Mouse (Mus musculus) layer of hippocampus, adult 9-10 months (tissue): ENCODE data around the gene Mllt11.

ENCODE experiments used
- DNase-seq: peaks from one replicate; pipeline ENCODE4 v3.0.0; 2022; ENCODE audit warnings: low spot score

Gene Mllt11

DNA sequence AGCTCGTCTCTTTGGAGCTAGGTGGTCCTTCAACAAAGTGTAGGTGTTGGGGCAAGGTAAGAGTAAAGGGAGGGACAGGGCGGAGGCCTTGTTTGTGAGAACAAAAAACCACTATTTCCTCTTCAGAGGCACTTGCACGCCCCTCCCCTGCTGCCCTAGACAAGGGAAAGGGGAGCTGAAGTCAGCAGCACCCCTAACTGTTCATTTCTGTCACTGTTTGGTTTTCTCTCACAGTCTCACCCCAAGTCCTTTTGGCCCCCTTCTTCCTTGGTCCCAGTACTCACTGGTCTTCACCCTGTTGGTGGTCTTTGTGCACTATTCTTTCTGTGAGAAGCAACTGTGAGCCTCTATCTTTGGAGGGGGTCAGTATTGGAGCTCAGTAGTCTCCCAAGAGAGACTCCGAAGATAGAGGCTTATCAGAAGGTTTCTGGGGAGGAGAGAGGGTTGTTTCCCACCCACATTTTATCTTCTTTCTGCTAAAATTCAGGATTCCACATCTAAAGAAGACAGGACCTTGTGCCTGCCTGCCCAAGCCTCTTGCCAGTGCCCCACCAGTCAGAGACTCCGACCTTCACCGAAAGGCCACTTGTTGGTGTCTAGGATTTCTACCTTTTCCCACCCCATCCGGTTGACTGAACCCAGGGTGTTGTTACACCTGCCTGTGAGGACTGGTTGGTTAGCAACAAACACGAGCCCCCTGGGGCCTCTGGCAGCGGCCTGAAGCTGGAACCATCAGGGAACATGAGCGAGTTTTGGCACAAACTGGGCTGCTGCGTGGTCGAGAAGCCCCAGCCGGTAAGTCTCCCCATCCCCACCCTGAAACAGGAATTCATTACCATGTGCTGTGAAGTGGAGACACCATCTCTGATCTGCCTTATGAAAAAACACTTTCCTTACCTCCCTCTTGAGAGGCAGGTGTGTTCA is at the start of gene Mllt11:
Gene Mllt11, minus strand, starts transcription at position 874 of the 924 bp plus-strand sequence.
- DNase-seq: no peak

DNA sequence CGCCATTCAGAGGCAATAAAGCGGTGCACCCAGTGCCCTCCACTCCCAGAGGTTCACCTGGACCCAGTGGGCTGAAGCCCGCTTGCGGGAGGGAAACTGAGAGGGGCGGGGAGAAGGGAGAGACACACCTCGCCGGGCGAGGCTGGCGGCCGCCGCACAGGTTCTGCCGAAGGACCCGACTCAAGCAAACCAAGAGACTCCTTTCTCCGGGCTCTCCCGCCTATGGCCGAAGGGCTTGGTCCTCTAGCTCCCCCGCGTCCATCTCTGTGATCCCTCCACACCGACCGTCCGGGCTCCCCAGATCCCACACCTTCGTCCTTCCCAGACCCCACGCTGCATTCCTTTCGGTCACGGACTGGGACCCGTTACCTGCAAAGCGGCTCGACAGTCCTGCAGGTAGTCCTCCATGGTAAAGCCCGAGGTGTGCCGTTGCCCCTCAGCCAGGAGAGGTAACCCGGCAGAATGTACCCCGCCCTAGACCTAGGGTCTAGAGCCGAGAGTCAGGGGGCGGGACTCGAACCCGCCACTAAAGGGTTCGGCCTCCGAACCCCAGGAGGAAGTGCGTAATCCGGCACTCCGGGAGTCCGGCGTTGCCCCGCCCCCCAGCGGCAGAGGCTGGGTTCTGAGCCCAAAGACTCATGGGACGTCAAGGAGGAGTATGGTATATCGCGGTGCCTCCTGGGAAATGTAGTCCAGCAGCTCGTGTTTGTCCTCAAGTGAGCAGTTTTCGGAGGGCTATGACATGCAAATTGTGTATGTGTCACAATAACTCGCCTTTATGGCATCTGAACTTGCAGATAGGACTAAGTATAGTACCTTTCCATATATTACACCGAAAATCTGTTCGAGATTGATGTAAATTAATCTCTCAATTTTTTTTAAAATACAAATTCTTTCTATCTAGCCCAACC is 49.5 kb upstream of the Mllt11 start, which contains the start of the genes Mindy1 and Prune1:
Gene Mindy1, plus strand, starts transcription at position 130 of the 911 bp plus-strand sequence.
Gene Prune1, minus strand, starts transcription at position 861 of the 911 bp plus-strand sequence.
- DNase-seq: peak; percentile 92

DNA sequence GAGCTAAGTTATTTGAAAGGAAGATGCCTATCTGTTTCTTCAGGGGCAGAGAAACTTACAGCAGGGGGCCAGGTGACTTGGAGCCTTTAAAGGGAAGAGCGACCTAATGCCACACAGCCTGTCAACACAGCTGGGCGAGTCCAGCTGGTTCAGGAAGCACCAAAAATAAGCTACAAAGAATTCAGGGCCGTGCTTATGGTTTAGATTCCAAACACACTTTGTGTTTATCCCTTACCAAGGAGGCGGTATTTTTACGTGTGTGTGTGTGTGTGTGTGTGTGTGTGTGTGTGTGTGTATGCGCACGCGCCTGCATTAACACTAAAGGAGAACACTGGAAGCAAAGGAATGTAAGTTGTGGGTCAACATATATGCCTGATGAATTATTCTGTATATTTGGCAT is 48.8 kb upstream of the Mllt11 start:
- DNase-seq: no peak

DNA sequence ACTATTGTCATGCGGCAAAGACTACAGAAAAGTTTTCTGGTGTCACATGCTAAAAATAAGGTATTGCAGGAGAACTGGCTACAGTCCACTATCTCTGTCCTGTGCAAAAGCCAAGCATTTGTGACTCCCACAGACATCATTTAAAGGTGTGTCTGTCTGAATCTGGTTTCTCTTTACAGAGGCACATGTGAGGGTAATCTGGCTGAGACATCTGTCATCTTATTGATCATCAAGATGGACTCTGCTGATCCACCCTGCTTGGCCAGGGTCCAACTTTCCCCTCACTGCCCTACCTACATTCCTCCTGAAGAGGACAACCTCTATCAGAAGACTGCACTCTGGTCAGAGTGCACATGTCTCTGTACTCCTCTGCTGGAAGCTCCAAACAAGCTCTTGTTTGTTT is 45.2 kb upstream of the Mllt11 start:
- no peak for DNase-seq

DNA sequence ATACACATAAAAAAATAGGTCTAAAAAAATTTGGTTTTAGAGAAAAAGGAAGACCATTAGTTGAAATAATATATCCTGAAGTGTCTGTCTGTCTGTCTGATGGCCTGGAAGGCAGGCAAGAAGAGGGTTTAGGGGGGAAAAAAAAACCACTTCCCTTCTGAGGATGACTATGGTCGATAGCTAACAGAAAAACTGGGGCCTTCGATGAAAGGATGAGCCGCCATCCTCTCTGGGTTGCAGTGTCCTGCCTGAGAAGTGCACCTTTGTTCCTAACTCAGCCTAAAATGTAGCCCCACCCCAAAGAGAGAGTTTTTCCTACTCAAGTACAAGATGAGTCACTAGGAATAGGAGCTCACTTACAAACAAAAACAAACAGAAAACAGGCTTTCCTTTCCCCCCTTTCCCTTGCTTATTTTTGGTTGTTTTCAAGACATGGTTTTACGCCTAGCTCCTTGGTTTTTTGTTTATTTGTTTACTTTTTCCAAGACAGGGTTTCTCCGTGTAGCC is 44.5 kb upstream of the Mllt11 start:
- DNase-seq: no peak

DNA sequence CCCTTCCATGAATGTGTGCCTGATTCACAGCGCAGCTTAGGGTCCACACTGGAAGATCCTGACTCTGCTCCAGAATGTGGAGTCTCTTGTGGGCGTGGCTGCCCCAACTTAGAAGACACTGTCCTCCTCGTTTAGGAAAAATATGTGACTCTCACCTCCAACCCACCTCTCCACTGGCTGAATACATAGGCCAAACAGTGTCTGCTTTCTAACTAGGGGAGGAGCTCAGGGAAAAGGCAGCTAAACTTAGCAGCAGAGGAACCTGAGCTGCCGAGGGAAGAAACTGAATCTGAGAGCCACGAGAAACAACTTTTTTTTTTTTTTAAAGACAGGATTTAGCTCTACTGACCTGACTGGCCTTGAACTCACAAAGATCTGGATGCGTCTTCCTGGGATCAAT is 43.2 kb upstream of the Mllt11 start:
- DNase-seq: no peak

DNA sequence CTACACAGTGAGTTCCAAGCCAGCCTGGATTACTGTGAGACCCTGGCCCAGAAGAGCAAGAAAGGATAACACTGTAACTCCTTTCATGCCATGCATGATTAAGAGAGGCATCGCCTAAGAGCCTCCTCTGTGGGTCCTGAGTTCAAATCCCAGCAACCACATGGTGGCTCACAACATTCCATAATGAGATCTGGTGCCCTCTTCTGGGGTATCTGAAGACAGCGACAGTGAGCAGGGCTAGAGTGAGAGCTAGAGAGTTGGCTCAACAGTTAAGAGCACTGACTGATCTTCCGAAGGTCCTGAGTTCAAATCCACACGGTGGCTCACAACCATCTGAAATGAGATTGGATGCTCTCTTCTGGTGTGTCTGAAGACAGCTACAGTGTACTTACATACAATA is 42.5 kb upstream of the Mllt11 start:
- DNase-seq: no peak

DNA sequence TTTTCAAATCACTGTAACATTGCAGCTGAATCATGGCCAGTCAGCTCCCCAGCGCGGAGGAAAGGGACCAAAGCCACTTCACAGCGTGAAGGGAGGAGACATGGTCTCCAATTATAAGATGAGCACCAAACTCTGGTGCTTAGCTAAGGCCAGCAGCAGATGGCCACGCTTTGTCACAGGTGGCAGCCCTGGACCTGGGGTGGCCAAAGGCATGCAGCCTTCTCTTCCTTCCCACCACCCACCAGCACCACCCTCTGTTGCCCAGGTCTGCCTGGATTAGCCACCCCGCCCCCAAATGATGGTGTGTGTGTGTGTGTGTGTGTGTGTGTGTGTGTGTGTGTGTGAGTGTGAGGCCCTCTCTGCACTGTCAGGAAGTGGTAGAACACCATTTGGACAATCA is 41.5 kb upstream of the Mllt11 start:
- DNase-seq: no peak

DNA sequence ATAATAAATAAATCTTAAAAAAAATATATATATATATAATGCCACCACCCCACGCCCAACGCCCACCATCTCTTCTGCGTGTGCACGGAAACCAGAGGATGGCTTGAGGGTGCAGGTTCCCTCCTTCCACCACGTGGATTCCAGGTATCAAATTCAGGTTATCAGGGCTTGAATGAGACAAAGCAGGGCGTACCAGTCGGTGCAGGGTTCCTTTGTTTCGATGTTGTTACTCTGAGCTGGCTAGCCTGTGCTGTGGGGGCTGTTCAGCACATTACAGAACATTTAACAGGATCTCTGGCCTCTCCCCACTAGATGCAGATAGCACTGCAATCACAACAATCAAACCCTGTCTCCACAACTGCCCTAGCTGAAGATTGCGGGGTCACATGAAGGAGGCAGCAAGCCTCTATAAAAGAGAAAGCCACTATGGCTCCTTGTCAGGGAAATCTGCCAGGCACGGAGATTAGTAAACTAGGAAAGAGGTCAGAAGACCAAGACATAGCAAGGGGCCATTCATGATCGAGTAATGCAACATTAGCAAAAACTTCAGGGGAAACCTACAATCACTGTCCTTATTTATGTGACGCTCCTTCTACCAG is 38.9 kb upstream of the Mllt11 start:
- no peak for DNase-seq

DNA sequence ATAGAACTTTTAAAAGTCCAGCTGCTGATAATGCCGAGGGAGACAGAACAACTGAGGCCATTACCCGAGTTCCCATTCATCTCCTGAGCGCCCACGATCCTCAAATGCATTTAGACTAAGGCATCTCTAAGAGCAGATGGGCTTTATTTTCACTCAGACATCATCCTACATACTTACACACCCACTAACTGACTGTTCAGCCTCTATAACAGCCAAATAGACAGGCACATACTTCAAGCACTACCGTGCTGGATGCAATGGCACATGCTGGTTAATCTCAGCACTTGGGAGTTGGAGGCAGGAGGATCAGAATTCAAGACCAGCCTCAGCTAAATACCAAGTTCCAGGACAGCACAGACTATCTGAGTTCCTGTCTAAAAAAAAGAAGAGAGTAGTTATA is 37.8 kb upstream of the Mllt11 start:
- no peak for DNase-seq

DNA sequence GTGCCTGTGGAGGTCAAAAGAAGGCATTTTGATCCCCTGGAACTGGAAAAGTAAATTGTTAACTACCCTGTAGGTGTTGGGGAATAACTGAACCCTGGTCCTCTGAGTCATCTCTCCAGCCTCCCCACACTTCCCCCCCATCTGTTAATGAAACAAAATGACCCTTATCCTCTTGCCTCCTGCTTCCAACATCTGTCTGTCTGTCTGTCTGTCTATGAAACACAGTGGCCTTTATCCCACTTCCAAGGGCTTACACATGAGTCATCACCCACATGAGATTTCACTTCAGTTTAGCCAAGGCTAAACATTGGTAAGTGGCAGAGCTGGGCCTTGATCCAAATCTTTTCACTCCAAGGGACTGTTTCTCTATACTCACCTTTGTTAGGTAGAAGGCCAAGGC is 35.9 kb upstream of the Mllt11 start:
- DNase-seq: no peak

DNA sequence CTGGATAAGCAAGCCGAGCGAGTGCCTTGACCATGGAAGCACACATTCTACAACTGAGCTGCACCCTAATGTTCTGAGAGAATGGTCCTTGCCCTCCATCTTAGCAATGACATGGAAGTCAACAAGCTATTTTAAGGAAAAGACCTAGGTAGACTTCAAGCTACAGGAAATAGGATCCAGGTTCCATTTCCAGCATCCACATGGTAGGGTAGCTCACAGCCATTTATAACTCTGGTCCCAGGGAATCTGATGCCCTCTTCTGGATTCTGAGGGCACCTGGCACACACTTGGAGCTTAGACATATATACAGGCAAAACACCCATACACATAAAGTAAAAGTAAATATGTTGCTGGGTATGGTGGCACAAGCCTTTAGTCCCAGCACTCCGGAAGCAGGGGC is 34.1 kb upstream of the Mllt11 start:
- DNase-seq: no peak

DNA sequence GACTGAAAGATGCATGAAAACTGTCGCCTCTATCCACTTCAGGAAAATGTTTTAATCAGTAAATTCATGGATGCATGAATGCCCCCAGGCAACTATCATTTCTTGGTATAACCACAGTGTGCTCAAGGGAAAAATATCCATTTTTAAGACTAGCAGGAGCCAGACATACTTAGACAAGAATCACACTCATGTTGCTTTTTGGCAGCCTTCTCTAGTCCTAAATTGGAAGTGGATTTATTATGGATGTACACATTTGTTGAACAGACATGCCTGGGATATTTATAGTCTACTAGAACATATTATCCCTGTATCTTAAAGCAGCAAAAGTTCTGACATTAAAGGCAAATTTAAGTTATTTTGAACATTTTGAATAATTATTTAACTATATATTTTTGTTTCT is 32.8 kb upstream of the Mllt11 start:
- DNase-seq: no peak

DNA sequence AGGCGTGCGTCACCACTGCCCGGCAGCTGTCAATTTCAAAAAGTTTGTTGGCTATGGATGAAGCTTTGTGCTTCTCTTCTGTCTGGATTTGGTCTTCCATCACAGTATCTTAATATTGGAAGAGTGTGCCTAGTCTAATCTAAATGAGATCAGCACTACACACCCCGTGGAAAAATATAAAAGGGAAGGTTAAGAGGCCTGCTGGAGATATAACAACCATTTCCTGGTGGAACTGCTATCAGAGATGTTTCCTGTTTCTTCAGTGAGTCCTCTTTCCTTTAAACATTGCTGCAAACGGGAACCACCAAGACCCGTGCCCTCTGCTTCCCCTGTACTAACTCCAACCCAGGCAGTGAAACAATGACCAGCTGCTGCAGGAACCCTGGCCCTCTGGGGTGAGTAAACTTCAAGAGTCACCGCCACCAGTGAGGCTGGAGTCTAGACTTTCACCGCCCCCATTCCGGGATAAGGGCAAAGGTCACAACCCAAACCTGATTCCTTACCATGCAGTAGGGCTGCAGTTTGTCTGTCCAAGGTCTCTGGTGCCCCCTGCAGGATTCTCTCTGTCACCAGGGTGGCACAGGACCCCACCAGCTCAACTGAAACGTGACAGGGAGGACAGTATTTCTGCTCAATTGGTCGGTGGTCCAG is 31.2 kb upstream of the Mllt11 start:
- DNase-seq: no peak

DNA sequence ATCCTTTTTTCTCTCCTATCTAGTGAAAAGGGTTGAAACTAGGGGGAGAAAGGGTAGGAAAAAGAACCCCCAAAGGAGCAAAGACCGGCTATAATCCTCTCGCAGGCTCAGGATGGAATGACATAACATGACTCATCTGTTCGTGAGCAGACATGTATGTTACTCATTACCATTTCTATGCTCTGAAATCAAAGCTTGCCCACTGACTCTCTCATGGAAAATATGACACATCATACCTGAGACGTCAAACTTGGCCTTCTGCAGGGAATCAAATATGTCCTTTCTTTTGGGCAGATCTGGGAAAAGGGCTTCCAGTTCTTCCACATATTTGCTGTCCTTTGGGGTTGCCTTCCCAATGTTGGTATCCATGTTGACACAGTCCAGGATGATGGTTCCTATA is 30.0 kb upstream of the Mllt11 start:
- DNase-seq: no peak

DNA sequence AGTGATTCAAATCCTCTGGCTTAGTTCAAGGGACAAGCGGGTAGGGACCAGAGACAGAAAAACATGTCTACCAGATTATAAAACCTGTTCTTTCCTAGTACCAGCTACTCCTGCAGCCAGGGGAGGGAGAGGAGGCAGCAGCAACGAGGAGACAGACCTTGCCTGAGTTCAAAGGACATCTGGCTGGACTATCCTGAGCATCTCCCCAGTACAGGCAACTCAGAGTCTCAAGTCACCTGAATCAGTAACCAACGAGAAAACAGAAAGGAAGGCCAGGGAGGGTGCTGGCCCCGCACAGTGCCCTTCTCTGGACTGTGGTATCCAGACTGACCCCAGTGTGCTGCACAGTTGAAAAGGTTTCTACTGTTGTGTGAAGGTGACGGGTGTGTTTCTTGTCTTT is 25.0 kb upstream of the Mllt11 start:
- DNase-seq: no peak

DNA sequence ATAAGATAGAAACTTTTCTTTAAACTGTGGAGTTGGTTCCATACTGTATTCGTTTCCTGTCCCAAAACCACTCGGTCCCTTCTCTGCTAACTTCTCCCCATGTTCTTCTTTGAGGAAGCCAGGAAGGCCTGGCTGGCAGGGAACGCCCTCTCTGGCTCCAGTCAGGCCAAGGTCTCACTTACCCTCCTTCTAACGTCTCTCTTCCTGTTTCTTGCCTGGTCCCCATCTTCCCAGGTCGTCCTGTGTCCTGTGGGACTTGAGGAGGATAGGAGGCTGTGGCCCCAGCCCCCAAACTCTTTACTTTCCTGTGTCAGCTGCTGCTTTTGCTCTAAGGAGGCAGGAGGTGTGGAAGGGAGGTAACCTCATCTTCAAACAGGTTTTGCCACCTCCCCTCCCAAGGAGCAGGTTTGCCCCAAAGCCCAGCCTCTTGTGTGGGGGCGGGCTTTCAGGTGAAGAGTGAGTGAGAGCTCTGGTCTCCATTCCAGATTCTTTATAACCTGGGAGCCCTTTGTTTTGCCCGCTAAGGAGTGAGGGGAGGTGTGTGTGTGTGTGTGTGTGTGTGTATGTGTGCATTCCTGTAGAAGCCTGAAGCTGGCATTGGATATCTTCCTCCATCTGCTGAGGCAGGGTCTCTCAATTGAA is 18.9 kb upstream of the Mllt11 start, which contains the start of gene Bnipl:
Gene Bnipl, minus strand, starts transcription at position 411 of the 642 bp plus-strand sequence.
- no peak for DNase-seq

DNA sequence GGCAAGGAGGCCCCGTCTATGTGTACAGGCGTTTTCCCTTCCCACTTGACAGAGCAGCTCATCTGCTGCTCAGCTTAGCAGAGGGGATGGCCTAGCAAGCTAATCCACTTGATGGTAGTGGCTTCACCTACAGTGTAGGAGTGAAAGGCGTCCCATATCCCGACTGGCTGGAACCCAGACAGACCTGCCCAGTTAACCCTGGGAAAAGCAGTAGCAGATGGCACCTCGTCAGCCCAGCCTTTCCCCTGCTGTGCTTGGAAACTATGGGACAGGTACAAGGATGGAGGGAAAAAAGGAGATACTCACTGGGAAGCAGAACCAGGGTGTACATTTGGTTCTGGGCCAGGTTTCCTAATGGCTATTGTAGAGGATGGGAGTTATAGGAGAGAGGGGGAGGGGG is 18.4 kb upstream of the Mllt11 start:
- no peak for DNase-seq

DNA sequence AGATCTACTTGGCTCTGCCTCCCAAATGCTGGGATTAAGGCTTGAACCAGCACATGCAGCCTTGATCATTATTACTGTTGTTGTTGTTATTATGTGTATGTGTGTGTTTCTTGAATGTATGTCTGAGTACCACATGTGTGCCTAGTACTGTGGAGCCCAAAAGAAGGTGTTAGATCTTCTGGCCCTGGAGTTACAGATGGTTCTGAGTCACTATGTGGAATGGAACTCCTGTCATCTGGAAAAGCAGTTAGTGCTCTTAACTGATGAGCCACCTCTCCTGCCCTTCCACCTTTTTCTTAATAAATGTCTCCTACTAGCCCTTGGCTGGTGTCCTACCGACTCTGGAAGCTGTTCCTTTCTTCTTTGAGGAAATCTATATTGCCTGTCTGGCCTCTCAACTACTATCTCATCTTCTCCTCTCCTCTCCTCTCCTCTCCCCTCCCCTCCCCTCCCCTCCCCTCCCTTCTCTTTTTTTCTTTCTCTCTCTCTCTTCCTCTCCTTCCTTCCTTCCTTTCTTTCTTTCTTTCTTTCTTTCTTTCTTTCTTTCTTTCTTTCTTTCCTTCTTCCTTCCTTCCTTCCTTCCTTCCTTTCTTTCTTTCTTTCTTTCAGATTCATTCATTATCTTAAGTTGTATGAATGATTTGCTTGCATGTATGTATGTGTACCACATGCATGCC is 15.8 kb upstream of the Mllt11 start:
- DNase-seq: no peak

DNA sequence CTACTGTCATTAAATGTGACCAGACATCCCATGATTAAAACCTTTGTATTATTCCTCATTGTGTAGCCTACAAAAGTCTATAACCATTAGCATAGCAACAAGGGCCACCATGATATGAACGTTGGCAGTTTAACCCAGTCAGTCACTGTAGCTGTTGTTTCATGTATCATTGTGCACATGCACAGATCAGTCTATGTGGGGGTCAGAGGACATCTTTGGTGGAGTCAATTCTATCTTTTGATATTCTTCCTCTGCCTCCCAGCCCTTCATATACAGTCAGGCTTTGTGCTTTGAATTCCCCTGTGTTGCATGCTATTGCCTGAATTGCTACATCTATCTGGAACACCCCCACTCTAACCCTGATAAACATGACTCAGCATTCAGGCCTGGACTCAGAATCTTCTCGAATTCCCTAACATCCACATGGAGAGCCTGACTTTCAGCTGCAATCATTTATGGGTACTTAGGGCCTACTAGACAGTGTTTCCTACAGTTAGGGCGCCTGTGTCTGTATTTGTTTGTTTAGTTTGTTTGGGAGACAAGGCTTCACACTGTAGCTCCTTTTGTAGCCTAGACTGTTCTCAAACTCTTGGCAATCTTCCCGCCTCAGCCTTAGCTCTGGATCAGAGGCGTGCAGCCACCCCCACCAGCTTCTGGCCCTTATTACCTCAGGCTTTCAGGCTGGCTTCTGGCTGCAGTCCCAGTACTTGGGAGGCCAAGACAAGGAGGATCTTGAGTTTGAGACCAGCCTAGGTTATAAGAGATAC is 14.7 kb upstream of the Mllt11 start:
- DNase-seq: no peak
